Mouse (Mus musculus): ENCODE measurements at regions not wholly inside any gene's neighbourhood (a gene's known extent, or its start where the extent isn't known, plus 50 kb on each side); places are given as distances from the start of the nearest gene placed in this dataset.

DNA sequence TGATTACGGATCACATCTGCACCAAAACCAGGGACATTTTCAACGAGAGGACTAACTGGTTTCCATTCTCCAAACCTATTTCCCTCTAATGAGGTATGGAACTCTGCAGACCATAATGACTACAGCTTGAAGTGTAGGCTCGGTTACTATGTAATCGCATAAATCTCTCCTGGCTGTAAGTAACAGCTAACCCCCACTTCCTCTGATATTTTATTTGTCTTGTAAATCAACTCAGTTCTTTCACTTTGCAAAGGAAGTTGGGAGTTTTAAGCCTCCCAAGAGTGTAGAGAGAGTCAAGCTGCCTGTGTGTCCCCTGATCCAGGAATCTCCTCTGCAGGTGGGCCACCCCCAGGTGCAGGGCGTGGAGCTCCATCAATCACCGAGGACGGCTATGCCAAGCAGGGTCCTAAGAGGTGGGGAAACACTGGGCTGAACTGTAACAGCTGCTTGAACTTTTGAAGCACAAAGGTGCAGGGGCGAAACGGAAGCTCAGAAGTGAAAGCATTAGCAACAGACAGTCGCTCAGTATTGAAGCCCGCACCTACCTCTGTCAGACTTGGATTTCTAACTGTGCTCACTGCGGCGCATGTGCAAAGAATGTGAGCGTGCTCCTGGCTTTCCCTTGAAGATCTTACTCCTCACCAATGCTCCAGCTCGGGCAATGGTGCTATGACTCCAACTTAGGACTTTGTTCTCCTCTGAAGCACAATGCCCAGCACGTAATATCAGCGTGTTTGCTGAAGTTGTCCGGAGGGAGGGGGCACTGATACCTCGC is 140.1 kb upstream of the Map3k7 start:
- 11% methylated on average over 19 of the region's 19 CpGs for WGBS
- peak overlapping the region; percentile 22 for H3K4me3 ChIP-seq (ENCODE audit: low read length)
- H3K27me3 ChIP-seq (ENCODE audit: control insufficient read depth, insufficient read depth, low read length) = no peaks in the 10 kb centered on the region
- peak overlapping the region; percentile 52 for H3K4me2 ChIP-seq (replicated peaks; ENCODE audit: low read depth, low read length)
- peak overlapping the region; percentile 46; the same call in 1 of the 2 replicates for H3K9ac ChIP-seq (ENCODE audit: low read depth, low read length)
- H3K9me3 ChIP-seq (ENCODE audit: control insufficient read depth, low read length) = no peaks in the 10 kb centered on the region
- peak; percentile 91 for ATAC-seq (ENCODE audit: low FRiP score, low TSS enrichment)
- H3K4me1 ChIP-seq (ENCODE audit: control insufficient read depth, insufficient read depth, low read length) = peaks cover 14% of the 10 kb centered on the region
- peak overlapping the region; percentile 86 for H3K27ac ChIP-seq (ENCODE audit: low read depth, low read length)
- H3K36me3 ChIP-seq (ENCODE audit: control insufficient read depth, insufficient read depth, low read length) = no peaks in the 10 kb centered on the region

- Histone ChIP-seq H3K27ac (ENCODE audit: low read depth, low read length) (peak overlapping the region; percentile 86), H3K9ac (ENCODE audit: low read depth, low read length) (peak overlapping the region; percentile 46), H3K27me3 (ENCODE audit: control insufficient read depth, insufficient read depth, low read length) (no peaks in the 10 kb centered on the region), H3K4me1 (ENCODE audit: control insufficient read depth, insufficient read depth, low read length) (peaks cover 14% of the 10 kb centered on the region), H3K36me3 (ENCODE audit: control insufficient read depth, insufficient read depth, low read length) (no peaks in the 10 kb centered on the region), H3K9me3 (ENCODE audit: control insufficient read depth, low read length) (no peaks in the 10 kb centered on the region), H3K4me3 (ENCODE audit: low read length) (peak overlapping the region; percentile 22), H3K4me2 (replicated peaks; ENCODE audit: low read depth, low read length) (peak overlapping the region; percentile 52)
- WGBS = 18% methylated on average over 14 of the region's 14 CpGs
- no peak for ATAC-seq (ENCODE audit: low FRiP score, low TSS enrichment)
Measured at GRCm38 (mm10) chr4:31824518-31825437, 139.1 kb upstream of the Map3k7 start.

GRCm38 (mm10) chr4:31825438-31825830 is 138.5 kb upstream of the Map3k7 start:
- no peak for ATAC-seq (ENCODE audit: low FRiP score, low TSS enrichment)
- Histone ChIP-seq H3K36me3 (ENCODE audit: control insufficient read depth, insufficient read depth, low read length) (no peaks in the 10 kb centered on the region), H3K27ac (ENCODE audit: low read depth, low read length) (peak overlapping the region; percentile 86), H3K27me3 (ENCODE audit: control insufficient read depth, insufficient read depth, low read length) (no peaks in the 10 kb centered on the region), H3K4me2 (replicated peaks; ENCODE audit: low read depth, low read length) (peak overlapping the region; percentile 52; the same call in 1 of the 2 replicates), H3K9me3 (ENCODE audit: control insufficient read depth, low read length) (no peaks in the 10 kb centered on the region), H3K9ac (ENCODE audit: low read depth, low read length) (no peak overlapping the region), H3K4me1 (ENCODE audit: control insufficient read depth, insufficient read depth, low read length) (peaks cover 21% of the 10 kb centered on the region), H3K4me3 (ENCODE audit: low read length) (no peak overlapping the region)
- WGBS = 32% methylated on average over 3 of the region's 3 CpGs

GRCm38 (mm10) chr4:31826661-31827060 is 137.2 kb upstream of the Map3k7 start:
- ATAC-seq (ENCODE audit: low FRiP score, low TSS enrichment) = peak; percentile 48; the same call in 1 of the 2 replicates
- peaks cover 21% of the 10 kb centered on the region for H3K4me1 ChIP-seq (ENCODE audit: control insufficient read depth, insufficient read depth, low read length)
- no peaks in the 10 kb centered on the region for H3K36me3 ChIP-seq (ENCODE audit: control insufficient read depth, insufficient read depth, low read length)
- 69% methylated on average over 8 of the region's 8 CpGs for WGBS
- no peak overlapping the region for H3K4me2 ChIP-seq (replicated peaks; ENCODE audit: low read depth, low read length)
- no peak overlapping the region for H3K4me3 ChIP-seq (ENCODE audit: low read length)
- H3K27me3 ChIP-seq (ENCODE audit: control insufficient read depth, insufficient read depth, low read length) = no peaks in the 10 kb centered on the region
- peak overlapping the region; percentile 86; the same call in 1 of the 2 replicates for H3K27ac ChIP-seq (ENCODE audit: low read depth, low read length)
- H3K9ac ChIP-seq (ENCODE audit: low read depth, low read length) = no peak overlapping the region
- H3K9me3 ChIP-seq (ENCODE audit: control insufficient read depth, low read length) = no peaks in the 10 kb centered on the region

DNA sequence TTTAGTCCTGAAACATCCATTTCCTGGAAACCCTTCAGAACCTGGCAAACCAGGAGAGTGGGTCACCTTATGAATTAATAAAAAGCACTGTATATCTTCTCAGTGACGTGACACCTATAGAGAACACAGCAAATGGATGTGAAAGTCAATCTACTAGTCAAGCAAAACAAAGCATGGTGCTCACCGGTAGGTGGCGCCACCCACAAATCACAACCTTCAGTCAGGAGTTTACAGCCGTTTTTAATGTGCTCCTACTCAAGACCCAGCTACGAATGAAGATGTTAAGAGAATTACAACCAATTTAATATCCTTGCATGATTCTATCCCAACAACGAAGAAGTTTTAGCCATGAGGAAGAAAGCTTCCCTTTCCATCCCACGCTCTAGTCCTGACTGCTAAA is 136.6 kb upstream of the Map3k7 start:
- H3K27ac ChIP-seq (ENCODE audit: low read depth, low read length) = no peak overlapping the region; the same call in 1 of the 2 replicates
- ATAC-seq (ENCODE audit: low FRiP score, low TSS enrichment) = no peak
- no peak overlapping the region for H3K9ac ChIP-seq (ENCODE audit: low read depth, low read length)
- H3K9me3 ChIP-seq (ENCODE audit: control insufficient read depth, low read length) = no peaks in the 10 kb centered on the region
- no peak overlapping the region for H3K4me3 ChIP-seq (ENCODE audit: low read length)
- no peak overlapping the region for H3K4me2 ChIP-seq (replicated peaks; ENCODE audit: low read depth, low read length)
- no peaks in the 10 kb centered on the region for H3K27me3 ChIP-seq (ENCODE audit: control insufficient read depth, insufficient read depth, low read length)
- peaks cover 21% of the 10 kb centered on the region for H3K4me1 ChIP-seq (ENCODE audit: control insufficient read depth, insufficient read depth, low read length)
- H3K36me3 ChIP-seq (ENCODE audit: control insufficient read depth, insufficient read depth, low read length) = no peaks in the 10 kb centered on the region
- 70% methylated on average over 7 of the region's 7 CpGs for WGBS

DNA sequence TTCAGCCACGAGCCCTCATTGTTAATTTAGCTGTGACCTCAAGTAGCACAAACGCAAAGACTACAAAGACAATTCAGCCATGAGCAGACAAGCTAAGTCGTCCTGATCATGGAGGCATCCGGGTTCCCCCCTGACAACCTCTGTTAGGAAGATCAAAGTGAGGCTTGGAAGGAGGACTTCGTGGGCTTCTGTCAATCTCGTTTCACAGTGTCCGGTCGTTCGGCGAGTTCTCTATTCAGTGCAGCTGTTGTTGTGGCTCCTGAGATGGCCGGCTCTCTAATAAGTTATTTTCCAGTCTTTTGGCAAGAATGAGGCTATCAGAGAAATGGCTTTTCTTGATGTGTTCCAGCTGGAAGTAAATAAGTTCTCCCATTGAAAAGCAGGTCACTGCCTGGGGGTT is 133.7 kb upstream of the Map3k7 start:
- Histone ChIP-seq H3K36me3 (ENCODE audit: control insufficient read depth, insufficient read depth, low read length) (no peaks in the 10 kb centered on the region), H3K9ac (ENCODE audit: low read depth, low read length) (no peak overlapping the region), H3K9me3 (ENCODE audit: control insufficient read depth, low read length) (no peaks in the 10 kb centered on the region), H3K4me2 (replicated peaks; ENCODE audit: low read depth, low read length) (no peak overlapping the region), H3K27ac (ENCODE audit: low read depth, low read length) (peak overlapping the region; percentile 38; the same call in 1 of the 2 replicates), H3K4me3 (ENCODE audit: low read length) (no peak overlapping the region), H3K4me1 (ENCODE audit: control insufficient read depth, insufficient read depth, low read length) (peaks cover 11% of the 10 kb centered on the region), H3K27me3 (ENCODE audit: control insufficient read depth, insufficient read depth, low read length) (no peaks in the 10 kb centered on the region)
- ATAC-seq (ENCODE audit: low FRiP score, low TSS enrichment) = 0 out of 2 replicates have a peak, but pooled peaks have one; percentile 10
- 8% methylated on average over 11 of the region's 11 CpGs for WGBS

DNA sequence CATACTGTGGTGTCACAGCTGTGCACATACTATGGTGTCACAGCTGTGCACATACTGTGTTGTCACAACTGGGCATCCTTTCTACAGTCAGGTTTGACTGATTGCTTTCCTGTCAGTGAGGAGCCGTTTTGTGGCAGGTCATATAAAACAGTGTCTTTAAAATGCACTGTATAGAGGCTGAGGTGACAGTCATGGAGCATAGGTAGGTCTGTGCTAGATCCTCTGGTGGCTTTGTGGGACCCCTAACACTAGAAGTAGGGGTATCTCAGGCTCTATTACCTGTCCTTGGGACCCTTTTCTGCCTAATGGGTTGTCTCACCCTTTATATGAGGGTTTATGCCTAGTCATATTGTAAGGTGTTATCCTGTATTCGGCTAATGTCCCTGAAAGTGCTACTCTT is 132.4 kb upstream of the Map3k7 start:
- no peaks in the 10 kb centered on the region for H3K9me3 ChIP-seq (ENCODE audit: control insufficient read depth, low read length)
- WGBS = 77% methylated on average over 2 of the region's 2 CpGs
- ATAC-seq (ENCODE audit: low FRiP score, low TSS enrichment) = no peak
- no peak overlapping the region for H3K9ac ChIP-seq (ENCODE audit: low read depth, low read length)
- peak overlapping the region; percentile 42; the same call in 1 of the 2 replicates for H3K27ac ChIP-seq (ENCODE audit: low read depth, low read length)
- H3K36me3 ChIP-seq (ENCODE audit: control insufficient read depth, insufficient read depth, low read length) = no peaks in the 10 kb centered on the region
- no peak overlapping the region for H3K4me3 ChIP-seq (ENCODE audit: low read length)
- H3K4me1 ChIP-seq (ENCODE audit: control insufficient read depth, insufficient read depth, low read length) = peaks cover 15% of the 10 kb centered on the region
- no peaks in the 10 kb centered on the region for H3K27me3 ChIP-seq (ENCODE audit: control insufficient read depth, insufficient read depth, low read length)
- H3K4me2 ChIP-seq (replicated peaks; ENCODE audit: low read depth, low read length) = no peak overlapping the region

GRCm38 (mm10) chr4:31833828-31834227 is 130.1 kb upstream of the Map3k7 start:
- H3K4me1 ChIP-seq (ENCODE audit: control insufficient read depth, insufficient read depth, low read length) = peaks cover 31% of the 10 kb centered on the region
- H3K4me2 ChIP-seq (replicated peaks; ENCODE audit: low read depth, low read length) = no peak overlapping the region
- no peak overlapping the region for H3K4me3 ChIP-seq (ENCODE audit: low read length)
- ATAC-seq (ENCODE audit: low FRiP score, low TSS enrichment) = peak; percentile 32; the same call in 1 of the 2 replicates
- H3K9ac ChIP-seq (ENCODE audit: low read depth, low read length) = no peak overlapping the region
- no peaks in the 10 kb centered on the region for H3K9me3 ChIP-seq (ENCODE audit: control insufficient read depth, low read length)
- H3K27me3 ChIP-seq (ENCODE audit: control insufficient read depth, insufficient read depth, low read length) = no peaks in the 10 kb centered on the region
- 14% methylated on average over 4 of the region's 4 CpGs for WGBS
- H3K27ac ChIP-seq (ENCODE audit: low read depth, low read length) = peak overlapping the region; percentile 83; the same call in 1 of the 2 replicates
- H3K36me3 ChIP-seq (ENCODE audit: control insufficient read depth, insufficient read depth, low read length) = no peaks in the 10 kb centered on the region
